Mouse (Mus musculus) heart, postnatal 0 days (tissue): Measurements from ENCODE around the gene Srrm1.

ENCODE experiments used
- CTCF ChIP-seq: IDR thresholded peaks from 2 replicates; pipeline ENCODE4 v1.5.1; 2016; ENCODE audit warnings: antibody characterized with exemption, control low read depth, low read depth
- EP300 ChIP-seq: IDR thresholded peaks from 2 replicates; pipeline ENCODE4 v1.6.1; 2016; ENCODE audit warnings: antibody characterized with exemption, low read depth

GRCm38 (mm10) chr4:135291199-135291598 is 61.9 kb downstream of the Srrm1 start:
- TF ChIP-seq EP300 (no peak), CTCF (no peak)
